Mouse (Mus musculus) effector memory CD4-positive, alpha-beta T cell, adult 7 months (primary cell): ENCODE results near the gene Alyref2. TPM values are rescaled to one million over a fixed set of nuclear protein-coding genes. Genes with fewer than 3 reads are reported as not detected.

Experiments used
- polyA plus RNA-seq: library from polyadenylated mRNA; unstranded; fragments of 100-300 nt; shearing (Covaris generic); gene quantifications from one replicate; pipeline ENCODE4 v1.2.1, GENCODE M21; 2017

The Alyref2 gene
- polyA plus RNA-seq, result 5.7 TPM

GRCm38 (mm10) chr1:171503250-171503591 is at the start of gene Alyref2:
TSS of gene Alyref2 (plus strand) at chr1:171503478.

GRCm38 (mm10) chr1:171535194-171535593 is 31.9 kb downstream of the Alyref2 start, which contains the start of gene Itln1:
TSS of gene Itln1 (minus strand) at chr1:171535294.

Other genes starting within 250 kb of the Alyref2 start
- 44.1 TPM for gene B4galt3, start 233.2 kb upstream of the Alyref2 start, polyA plus RNA-seq
- 62.5 TPM for gene Ppox, start 222.3 kb upstream of the Alyref2 start, polyA plus RNA-seq
- gene Usp21, start 215.5 kb upstream of the Alyref2 start, polyA plus RNA-seq, result 51.2 TPM
- 55.5 TPM for gene Ufc1, start 208.5 kb upstream of the Alyref2 start, polyA plus RNA-seq
- 28.1 TPM for gene Dedd, start 174.3 kb upstream of the Alyref2 start, polyA plus RNA-seq
- gene Nit1, start 157.8 kb upstream of the Alyref2 start, polyA plus RNA-seq, result 26.6 TPM
- 113 TPM for gene Pfdn2, start 157.8 kb upstream of the Alyref2 start, polyA plus RNA-seq
- not detected for gene Klhdc9, start 142.7 kb upstream of the Alyref2 start, polyA plus RNA-seq
- 0.24 TPM for gene Nectin4, start 133.4 kb upstream of the Alyref2 start, polyA plus RNA-seq
- gene Arhgap30, start 114.5 kb upstream of the Alyref2 start, polyA plus RNA-seq, result 148 TPM
- gene Usf1, start 92.2 kb upstream of the Alyref2 start, polyA plus RNA-seq, result 56.8 TPM
- gene Tstd1, start 84.6 kb upstream of the Alyref2 start, polyA plus RNA-seq, result not detected
- 0.56 TPM for gene F11r, start 65.9 kb upstream of the Alyref2 start, polyA plus RNA-seq
- gene Itln1, start 31.8 kb downstream of the Alyref2 start, polyA plus RNA-seq, result not detected
- gene Cd244a, start 55.7 kb downstream of the Alyref2 start, polyA plus RNA-seq, result 0.65 TPM
- 118 TPM for gene Ly9, start 103.9 kb downstream of the Alyref2 start, polyA plus RNA-seq
- gene Slamf7, start 149.6 kb downstream of the Alyref2 start, polyA plus RNA-seq, result 73.3 TPM
- 158 TPM for gene Cd48, start 178.5 kb downstream of the Alyref2 start, polyA plus RNA-seq